Mouse (Mus musculus): ENCODE measurements at regions not wholly inside any gene's neighbourhood (a gene's known extent, or its start where the extent isn't known, plus 50 kb on each side); places are given as distances from the start of the nearest gene placed in this dataset.
A peak's percentile ranks its signal among the peaks of the same experiment; 100 is the strongest.
"Not testable (repeated sequence)": the region's sequence is repeated elsewhere in the genome, so short reads cannot be mapped to it uniquely, and the experiment has no call there.

- peak; percentile 26 for DNase-seq (ENCODE audit: low read depth, low spot score)
- Histone ChIP-seq H3K9me3 (ENCODE audit: control insufficient read depth, insufficient read depth, low read depth, low read length) (no peaks in the 10 kb centered on the region), H3K9ac (ENCODE audit: insufficient read depth, low read depth, low read length, poor library complexity, severe bottlenecking) (no peak overlapping the region), H3K36me3 (ENCODE audit: control insufficient read depth, insufficient read depth, low read length, poor library complexity, severe bottlenecking) (no peaks in the 10 kb centered on the region), H3K27ac (ENCODE audit: insufficient read depth, low read depth, low read length, poor library complexity, severe bottlenecking) (no peak overlapping the region), H3K4me3 (ENCODE audit: insufficient read depth in 1 of 2, low read depth in 1 of 2, low read length in 2 of 2, poor library complexity in 1 of 2, severe bottlenecking in 1 of 2) (no peak overlapping the region), H3K4me1 (ENCODE audit: control insufficient read depth in 2 of 2, insufficient read depth in 2 of 2, low read length in 2 of 2, poor library complexity in 1 of 2) (no peaks in the 10 kb centered on the region)
- TF ChIP-seq ZC3H11A (IDR thresholded peaks at IDR 0.05; ENCODE audit: borderline replicate concordance, low read depth, low read length) (peak; percentile 35; the same call in 1 of the 2 replicates), CHD2 (IDR thresholded peaks at IDR 0.05; ENCODE audit: low read depth, low read length) (no peak), MAFK (IDR thresholded peaks at IDR 0.05; ENCODE audit: insufficient read depth, low read depth, low read length) (no peak), HCFC1 (IDR thresholded peaks at IDR 0.05; ENCODE audit: borderline replicate concordance, insufficient read depth, low read length) (no peak), ZNF384 (IDR thresholded peaks at IDR 0.05; ENCODE audit: low read depth, low read length) (no peak)
- in situ Hi-C loops (cut with MboI; ENCODE audit: low sequenced_read_pairs in 2 of 2, unreplicated experiment in 2 of 2) = loop anchor here (25.0 kb wide), 1 partner anchor 222 kb away; no protein-coding TSS in a partner anchor
Measured at GRCm38 (mm10) chr5:63540530-63540929, 108.4 kb upstream of the Nwd2 start.

DNA sequence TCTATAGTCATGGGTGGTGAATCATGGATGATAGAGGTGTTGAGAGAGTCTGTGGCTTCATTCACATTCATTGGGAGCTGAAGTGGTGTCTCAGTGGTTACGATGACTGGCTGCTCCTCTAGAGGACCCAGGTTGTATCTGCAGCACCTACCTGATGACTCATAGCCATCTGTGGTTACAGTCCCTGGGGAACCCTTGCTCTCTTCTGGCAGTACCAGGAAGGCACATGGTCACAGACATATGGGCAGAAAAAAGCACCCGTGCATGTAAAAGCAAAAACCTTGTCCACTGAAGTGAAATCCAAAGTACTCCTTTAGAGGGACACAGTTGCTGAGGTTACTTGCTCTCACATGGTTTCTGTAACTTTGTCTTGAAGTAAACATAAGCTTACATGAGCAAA lies 103.4 kb upstream of the Nwd2 start:
- in situ Hi-C loops (cut with MboI; ENCODE audit: low sequenced_read_pairs in 2 of 2, unreplicated experiment in 2 of 2) = loop anchor here (25.0 kb wide), 1 partner anchor 217 kb away; no protein-coding TSS in a partner anchor
- Histone ChIP-seq H3K9me3 (ENCODE audit: control insufficient read depth, insufficient read depth, low read depth, low read length) (no peaks in the 10 kb centered on the region), H3K4me1 (ENCODE audit: control insufficient read depth in 2 of 2, insufficient read depth in 2 of 2, low read length in 2 of 2, poor library complexity in 1 of 2) (no peaks in the 10 kb centered on the region), H3K36me3 (ENCODE audit: control insufficient read depth, insufficient read depth, low read length, poor library complexity, severe bottlenecking) (no peaks in the 10 kb centered on the region), H3K9ac (ENCODE audit: insufficient read depth, low read depth, low read length, poor library complexity, severe bottlenecking) (no peak overlapping the region), H3K27ac (ENCODE audit: insufficient read depth, low read depth, low read length, poor library complexity, severe bottlenecking) (no peak overlapping the region), H3K4me3 (ENCODE audit: insufficient read depth in 1 of 2, low read depth in 1 of 2, low read length in 2 of 2, poor library complexity in 1 of 2, severe bottlenecking in 1 of 2) (no peak overlapping the region)
- no peak for DNase-seq (ENCODE audit: low read depth, low spot score)
- TF ChIP-seq MAFK (IDR thresholded peaks at IDR 0.05; ENCODE audit: insufficient read depth, low read depth, low read length) (no peak), ZNF384 (IDR thresholded peaks at IDR 0.05; ENCODE audit: low read depth, low read length) (no peak), HCFC1 (IDR thresholded peaks at IDR 0.05; ENCODE audit: borderline replicate concordance, insufficient read depth, low read length) (no peak), CHD2 (IDR thresholded peaks at IDR 0.05; ENCODE audit: low read depth, low read length) (no peak), ZC3H11A (IDR thresholded peaks at IDR 0.05; ENCODE audit: borderline replicate concordance, low read depth, low read length) (no peak)

DNA sequence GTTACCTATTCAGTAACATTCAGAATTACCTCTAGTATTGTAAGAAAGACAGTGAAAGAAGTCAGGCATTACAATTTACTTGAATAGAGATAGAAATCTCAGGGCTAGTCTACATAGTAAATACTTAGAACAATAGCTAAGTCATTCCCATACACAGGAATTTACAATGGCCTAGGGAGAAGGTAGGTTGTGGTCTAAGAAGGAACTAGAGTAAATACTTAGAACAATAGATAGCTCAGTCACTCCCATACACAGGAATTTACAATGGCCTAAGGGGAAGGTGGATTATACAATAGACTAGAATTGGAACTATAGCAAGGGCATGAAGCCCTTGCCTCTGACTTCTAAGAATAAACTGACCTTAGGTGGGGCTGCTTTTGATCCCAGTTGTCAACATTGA lies 83.0 kb upstream of the Nwd2 start:
- H3K9ac ChIP-seq (ENCODE audit: insufficient read depth, low read depth, low read length, poor library complexity, severe bottlenecking); H3K27ac ChIP-seq (ENCODE audit: insufficient read depth, low read depth, low read length, poor library complexity, severe bottlenecking); H3K36me3 ChIP-seq (ENCODE audit: control insufficient read depth, insufficient read depth, low read length, poor library complexity, severe bottlenecking); H3K9me3 ChIP-seq (ENCODE audit: control insufficient read depth, insufficient read depth, low read depth, low read length); H3K4me1 ChIP-seq (ENCODE audit: control insufficient read depth in 2 of 2, insufficient read depth in 2 of 2, low read length in 2 of 2, poor library complexity in 1 of 2); H3K4me3 ChIP-seq (ENCODE audit: insufficient read depth in 1 of 2, low read depth in 1 of 2, low read length in 2 of 2, poor library complexity in 1 of 2, severe bottlenecking in 1 of 2); in situ Hi-C loops (cut with MboI; ENCODE audit: low sequenced_read_pairs in 2 of 2, unreplicated experiment in 2 of 2): not testable (repeated sequence)
- peak; percentile 15 for DNase-seq (ENCODE audit: low read depth, low spot score)
- TF ChIP-seq CHD2 (IDR thresholded peaks at IDR 0.05; ENCODE audit: low read depth, low read length) = peak; percentile 30; the same call in 1 of the 2 replicates

- 0 out of 4 replicates have a peak, but pooled peaks cover 2% of the 10 kb centered on the region in 2 experiments for H3K4me1 ChIP-seq (ENCODE audit: control insufficient read depth in 2 of 2, insufficient read depth in 2 of 2, low read length in 2 of 2, poor library complexity in 1 of 2)
- H3K27ac ChIP-seq (ENCODE audit: insufficient read depth, low read depth, low read length, poor library complexity, severe bottlenecking) = no peak overlapping the region; the same call in 1 of the 2 replicates
- no peaks in the 10 kb centered on the region for H3K36me3 ChIP-seq (ENCODE audit: control insufficient read depth, insufficient read depth, low read length, poor library complexity, severe bottlenecking)
- no peak overlapping the region for H3K4me3 ChIP-seq (ENCODE audit: insufficient read depth in 1 of 2, low read depth in 1 of 2, low read length in 2 of 2, poor library complexity in 1 of 2, severe bottlenecking in 1 of 2)
- DNase-seq (ENCODE audit: low read depth, low spot score) = peak; percentile 16
- H3K9ac ChIP-seq (ENCODE audit: insufficient read depth, low read depth, low read length, poor library complexity, severe bottlenecking) = no peak overlapping the region
- H3K9me3 ChIP-seq (ENCODE audit: control insufficient read depth, insufficient read depth, low read depth, low read length) = no peaks in the 10 kb centered on the region
- TF ChIP-seq MAFK (IDR thresholded peaks at IDR 0.05; ENCODE audit: insufficient read depth, low read depth, low read length) = no peak
- no peak for TF ChIP-seq ZC3H11A (IDR thresholded peaks at IDR 0.05; ENCODE audit: borderline replicate concordance, low read depth, low read length)
- no peak for TF ChIP-seq ZNF384 (IDR thresholded peaks at IDR 0.05; ENCODE audit: low read depth, low read length)
- no peak for TF ChIP-seq HCFC1 (IDR thresholded peaks at IDR 0.05; ENCODE audit: borderline replicate concordance, insufficient read depth, low read length)
- no peak for TF ChIP-seq CHD2 (IDR thresholded peaks at IDR 0.05; ENCODE audit: low read depth, low read length)
- in situ Hi-C loops (cut with MboI; ENCODE audit: low sequenced_read_pairs in 2 of 2, unreplicated experiment in 2 of 2) = no loop called here
Measured at GRCm38 (mm10) chr5:63575401-63575800, 73.5 kb upstream of the Nwd2 start.

- in situ Hi-C loops (cut with MboI; ENCODE audit: low sequenced_read_pairs in 2 of 2, unreplicated experiment in 2 of 2) = no loop called here
- H3K27ac ChIP-seq (ENCODE audit: insufficient read depth, low read depth, low read length, poor library complexity, severe bottlenecking) = no peak overlapping the region
- TF ChIP-seq HCFC1 (IDR thresholded peaks at IDR 0.05; ENCODE audit: borderline replicate concordance, insufficient read depth, low read length) (no peak), ZNF384 (IDR thresholded peaks at IDR 0.05; ENCODE audit: low read depth, low read length) (no peak), ZC3H11A (IDR thresholded peaks at IDR 0.05; ENCODE audit: borderline replicate concordance, low read depth, low read length) (no peak), CHD2 (IDR thresholded peaks at IDR 0.05; ENCODE audit: low read depth, low read length) (no peak), MAFK (IDR thresholded peaks at IDR 0.05; ENCODE audit: insufficient read depth, low read depth, low read length) (no peak)
- H3K4me1 ChIP-seq (ENCODE audit: control insufficient read depth in 2 of 2, insufficient read depth in 2 of 2, low read length in 2 of 2, poor library complexity in 1 of 2) = 0 out of 4 replicates have a peak, but pooled peaks cover 2% of the 10 kb centered on the region in 2 experiments
- no peak overlapping the region for H3K4me3 ChIP-seq (ENCODE audit: insufficient read depth in 1 of 2, low read depth in 1 of 2, low read length in 2 of 2, poor library complexity in 1 of 2, severe bottlenecking in 1 of 2)
- no peak overlapping the region for H3K9ac ChIP-seq (ENCODE audit: insufficient read depth, low read depth, low read length, poor library complexity, severe bottlenecking)
- no peaks in the 10 kb centered on the region for H3K9me3 ChIP-seq (ENCODE audit: control insufficient read depth, insufficient read depth, low read depth, low read length)
- no peaks in the 10 kb centered on the region for H3K36me3 ChIP-seq (ENCODE audit: control insufficient read depth, insufficient read depth, low read length, poor library complexity, severe bottlenecking)
- DNase-seq (ENCODE audit: low read depth, low spot score) = no peak
Measured at GRCm38 (mm10) chr5:63579409-63579808, 69.5 kb upstream of the Nwd2 start.
